Mouse (Mus musculus) G1E-ER4 (cell line): Measurements from ENCODE around the gene Ccnl1. TPM values are rescaled to one million over a fixed set of nuclear protein-coding genes. Genes with fewer than 3 reads are reported as not detected.

Experiments
- GATA1 ChIP-seq: IDR thresholded peaks from one replicate; pipeline ENCODE4 v1.8.0; 2012; ENCODE audit warnings: low read length, inconsistent platforms
- polyA plus RNA-seq: library from polyadenylated mRNA; stranded (reverse); fragments of >175 nt; gene quantifications from 2 replicates; pipeline ENCODE4 v1.2.3, GENCODE M21; 2012

The Ccnl1 gene
- polyA plus RNA-seq, 1 experiment = 38.1 TPM

- no peak for TF ChIP-seq GATA1
These were observed 11.1 kb upstream of the Ccnl1 start for GRCm38 (mm10) chr3:65969196-65969595.

GRCm38 (mm10) chr3:65966360-65966759 lies 8.3 kb upstream of the Ccnl1 start:
- no peak for TF ChIP-seq GATA1

- no peak for TF ChIP-seq GATA1
These were observed 4.4 kb upstream of the Ccnl1 start for GRCm38 (mm10) chr3:65962270-65962930.

- TF ChIP-seq GATA1 = peak; percentile 24
These were observed 2.4 kb upstream of the Ccnl1 start for GRCm38 (mm10) chr3:65960291-65960945.

GRCm38 (mm10) chr3:65959416-65960001 lies 1.5 kb upstream of the Ccnl1 start:
- TF ChIP-seq GATA1 = no peak

GRCm38 (mm10) chr3:65958840-65959185 lies 764 bp upstream of the Ccnl1 start:
- TF ChIP-seq GATA1 = no peak

GRCm38 (mm10) chr3:65957271-65958101 lies 563 bp downstream of the Ccnl1 start:
- TF ChIP-seq GATA1 = no peak

- no peak for TF ChIP-seq GATA1
These were observed 3.3 kb downstream of the Ccnl1 start for GRCm38 (mm10) chr3:65954499-65955391.

- no peak for TF ChIP-seq GATA1
These were observed 7.2 kb downstream of the Ccnl1 start for GRCm38 (mm10) chr3:65950831-65951365.

GRCm38 (mm10) chr3:65950304-65950703 lies 7.7 kb downstream of the Ccnl1 start:
- TF ChIP-seq GATA1 = no peak

- TF ChIP-seq GATA1 = no peak
These were observed 12.6 kb downstream of the Ccnl1 start for GRCm38 (mm10) chr3:65945277-65945932.

GRCm38 (mm10) chr3:65944713-65945112 lies 13.3 kb downstream of the Ccnl1 start:
- no peak for TF ChIP-seq GATA1

GRCm38 (mm10) chr3:65943453-65943852 lies 14.6 kb downstream of the Ccnl1 start:
- TF ChIP-seq GATA1 = no peak

- TF ChIP-seq GATA1 = no peak
These were observed 17.0 kb downstream of the Ccnl1 start for GRCm38 (mm10) chr3:65941052-65941451.
